Mouse (Mus musculus): ENCODE data around the gene Tlk1.

GRCm38 (mm10) chr2:70830683-70831082, 5.2 kb upstream of the Tlk1 start:
- TF ChIP-seq POLR2A (IDR thresholded peaks at IDR 0.05; ENCODE audit: borderline replicate concordance, low read depth, low read length) (no peak), CTCF (IDR thresholded peaks at IDR 0.05; ENCODE audit: low read depth, low read length) (no peak)
